Mouse (Mus musculus) heart, postnatal 4 days (tissue): ENCODE data around the gene Frmpd1. TPM values are rescaled to one million over a fixed set of nuclear protein-coding genes. Genes with fewer than 3 reads are reported as not detected.

Experiments used
- DNase-seq: peaks from one replicate; pipeline ENCODE4 v3.0.0; 2021
- total RNA-seq, 2 experiments: library from RNA; stranded (reverse); gene quantifications; 2 replicates each; pipeline ENCODE4 v1.2.3; 2021

Gene Frmpd1
- total RNA-seq, 2 experiments from 2014 or later: 2.7 to 3.2 TPM

DNA sequence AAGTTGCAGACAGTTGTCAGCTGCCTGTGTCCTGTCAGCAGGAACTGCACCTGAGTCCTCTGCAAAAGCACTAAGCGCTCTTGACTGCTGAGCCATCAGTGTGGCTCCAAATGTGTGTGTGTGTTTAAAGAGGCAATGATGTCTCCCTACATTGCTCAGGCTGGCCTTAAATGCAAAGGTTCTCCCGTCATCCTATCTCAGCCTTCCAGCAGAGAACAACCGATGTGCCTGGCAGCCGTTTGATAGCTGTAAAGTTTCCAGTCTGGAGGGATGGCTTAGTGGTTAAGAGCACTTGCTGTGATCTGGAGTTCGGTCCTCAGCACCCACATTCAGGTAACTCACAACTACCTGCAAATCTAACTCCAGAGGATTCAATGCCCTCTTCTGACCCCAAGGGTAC is 56.7 kb downstream of the Frmpd1 start:
- no peak for DNase-seq

DNA sequence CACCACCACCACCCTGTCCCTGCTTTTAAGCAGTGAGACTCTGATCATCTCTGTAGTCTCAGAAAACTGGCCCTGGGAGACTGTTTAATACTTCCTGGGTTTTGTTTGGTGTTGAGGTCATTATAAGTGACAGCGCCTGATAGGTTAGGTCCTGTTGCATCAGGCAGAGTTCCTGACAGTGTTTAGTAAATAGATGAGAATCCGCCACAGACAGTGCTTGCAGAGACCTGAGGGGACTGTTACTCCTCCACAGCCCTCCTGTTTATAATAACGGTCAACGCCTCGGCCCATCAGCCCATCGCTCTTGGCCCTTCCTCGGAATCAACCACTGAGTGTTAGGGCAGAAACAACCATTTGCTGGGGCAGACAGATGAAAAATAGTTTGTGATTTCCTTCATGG is 57.5 kb downstream of the Frmpd1 start:
- DNase-seq: no peak

- DNase-seq: no peak
Measured at GRCm38 (mm10) chr4:45243211-45243902, 58.7 kb downstream of the Frmpd1 start.

GRCm38 (mm10) chr4:45251265-45251664 is 66.6 kb downstream of the Frmpd1 start:
- no peak for DNase-seq

DNA sequence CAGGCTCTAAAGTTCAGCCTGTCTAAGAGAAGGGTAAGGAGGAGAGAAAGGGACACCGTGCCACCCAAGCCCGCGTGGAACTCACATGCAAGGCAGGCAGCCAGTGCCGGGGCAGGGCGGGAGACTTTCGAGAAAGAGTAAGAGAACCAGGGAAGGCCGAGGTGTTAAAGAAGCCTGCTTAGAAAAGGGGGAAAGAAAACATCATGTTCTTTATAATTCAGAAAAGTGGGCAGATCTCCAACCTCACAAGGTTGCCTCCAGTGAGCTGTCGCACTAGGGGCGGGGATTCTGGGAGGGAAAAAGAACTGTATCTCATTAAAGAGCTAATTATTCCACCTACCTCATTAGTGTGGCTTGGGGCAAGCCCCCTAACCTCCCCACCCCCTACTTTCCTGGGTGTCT is 68.2 kb downstream of the Frmpd1 start:
- no peak for DNase-seq

DNA sequence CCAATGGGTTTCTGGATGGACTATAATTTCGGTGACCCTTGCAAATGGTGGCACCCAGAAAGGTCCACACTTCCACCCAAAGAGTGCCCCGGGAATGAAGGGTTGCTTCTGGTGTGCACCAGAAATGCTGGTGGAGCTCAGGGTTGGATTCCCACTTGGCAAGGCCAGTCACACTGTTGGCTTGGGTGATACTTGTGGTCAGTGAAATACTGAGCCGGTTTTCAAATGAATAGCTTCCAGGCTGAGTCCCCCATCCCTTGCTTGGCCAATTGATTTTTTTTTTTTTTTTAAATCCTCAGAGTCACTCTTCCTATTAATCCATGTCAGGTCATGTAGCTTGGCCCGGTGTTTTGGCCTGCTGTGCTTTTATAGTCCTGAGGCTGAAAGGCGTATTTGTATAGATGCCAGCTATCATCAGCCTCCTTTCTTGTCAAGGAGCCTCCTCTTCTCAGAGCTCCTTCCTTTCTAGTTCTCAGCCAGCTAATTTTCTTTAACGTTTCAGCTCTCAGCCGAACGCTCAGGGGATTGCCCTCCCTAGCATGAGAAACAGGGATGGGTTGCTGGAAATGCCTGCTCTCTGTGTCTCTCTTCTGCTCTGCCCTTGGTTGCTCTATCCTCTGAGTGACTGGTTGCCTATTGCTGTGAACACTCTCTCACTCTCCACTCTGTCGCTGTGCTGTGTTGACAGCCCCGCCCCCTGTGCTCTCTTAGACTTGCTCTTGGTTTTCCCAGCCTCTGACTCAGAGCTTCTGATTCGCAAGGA is 69.3 kb downstream of the Frmpd1 start:
- DNase-seq: peak; percentile 10

DNA sequence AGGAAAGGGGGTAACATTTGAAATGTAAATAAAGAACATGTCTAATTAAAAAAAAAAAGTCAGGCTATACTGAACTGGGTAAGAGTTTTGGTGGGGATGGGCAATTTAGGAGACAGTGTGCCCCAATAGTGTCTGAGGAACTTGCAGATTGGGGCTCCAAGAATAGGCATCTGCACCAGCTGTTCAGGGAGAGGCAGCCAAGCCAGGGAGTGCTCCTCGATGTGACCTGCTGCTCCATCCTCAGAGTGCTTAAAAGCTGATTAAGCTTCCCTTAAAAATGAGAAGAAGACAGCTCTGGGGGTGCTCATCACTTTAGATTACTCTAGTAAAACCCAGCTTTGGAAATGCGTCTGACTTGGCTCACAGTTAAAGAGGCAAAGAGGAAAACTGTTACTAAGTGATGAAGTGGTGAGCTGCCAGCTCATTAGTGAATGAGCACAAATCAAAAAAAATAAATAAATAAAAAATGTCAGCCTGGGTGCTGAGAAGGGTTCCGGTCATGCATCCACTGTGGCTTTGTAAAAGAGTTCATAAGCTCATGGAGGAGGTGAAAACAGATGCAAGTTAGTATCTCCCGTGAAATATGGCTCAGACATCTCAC is 74.7 kb downstream of the Frmpd1 start:
- no peak for DNase-seq

GRCm38 (mm10) chr4:45261551-45261950 is 76.9 kb downstream of the Frmpd1 start:
- DNase-seq: no peak

GRCm38 (mm10) chr4:45267883-45268282 is 83.2 kb downstream of the Frmpd1 start:
- no peak for DNase-seq

DNA sequence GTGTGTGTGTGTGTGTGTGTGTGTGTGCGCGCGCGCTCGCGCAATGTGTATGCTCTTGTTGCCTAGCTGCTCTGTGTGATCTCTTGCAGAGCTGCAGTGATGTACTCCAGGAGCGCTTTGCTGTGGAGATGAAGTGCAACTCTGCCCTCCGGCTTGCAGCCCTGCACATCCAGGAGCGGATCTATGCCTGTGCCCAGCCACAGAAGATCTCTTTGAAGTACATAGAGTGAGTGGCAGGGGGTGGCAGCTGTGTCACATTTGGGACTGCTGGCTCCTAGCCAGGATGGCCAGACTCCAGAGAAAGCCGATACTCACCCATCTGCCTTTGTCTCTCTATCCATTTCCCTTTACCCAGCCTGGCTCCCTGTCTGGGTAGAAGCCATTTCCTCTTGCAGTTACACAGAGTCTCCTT is 86.4 kb downstream of the Frmpd1 start:
- DNase-seq: peak; percentile 26

GRCm38 (mm10) chr4:45275770-45276169 is 91.1 kb downstream of the Frmpd1 start:
- DNase-seq: no peak

GRCm38 (mm10) chr4:45279292-45279691 is 94.6 kb downstream of the Frmpd1 start:
- peak; percentile 22 for DNase-seq

DNA sequence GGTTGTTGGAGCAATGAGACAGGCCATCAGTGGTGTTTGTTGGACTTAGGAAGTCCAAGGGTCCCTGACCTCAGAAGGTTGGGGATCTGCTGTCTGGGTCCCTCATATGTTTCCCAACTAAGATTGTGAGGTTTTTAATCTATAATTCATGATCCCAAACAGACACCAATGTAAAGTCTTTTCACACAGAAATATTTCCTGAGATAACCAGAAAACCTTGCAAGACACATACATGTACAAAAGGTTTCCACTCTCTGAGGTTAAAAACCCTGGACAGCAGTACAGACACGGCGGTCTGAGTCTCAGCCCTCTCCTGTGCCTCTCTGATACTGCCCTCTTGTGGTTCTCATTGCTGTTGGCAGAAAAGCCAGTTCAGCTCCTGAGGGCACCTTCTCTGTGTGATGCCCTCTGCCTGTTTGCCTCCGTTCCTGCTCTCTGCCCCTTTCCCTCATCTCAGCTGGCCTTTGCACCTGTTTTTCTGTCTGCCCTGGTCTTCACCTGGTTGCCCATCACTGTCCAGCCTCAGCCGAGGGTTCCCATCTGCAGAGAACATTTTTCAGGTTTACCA is 95.4 kb downstream of the Frmpd1 start:
- DNase-seq: peak; percentile 79

DNA sequence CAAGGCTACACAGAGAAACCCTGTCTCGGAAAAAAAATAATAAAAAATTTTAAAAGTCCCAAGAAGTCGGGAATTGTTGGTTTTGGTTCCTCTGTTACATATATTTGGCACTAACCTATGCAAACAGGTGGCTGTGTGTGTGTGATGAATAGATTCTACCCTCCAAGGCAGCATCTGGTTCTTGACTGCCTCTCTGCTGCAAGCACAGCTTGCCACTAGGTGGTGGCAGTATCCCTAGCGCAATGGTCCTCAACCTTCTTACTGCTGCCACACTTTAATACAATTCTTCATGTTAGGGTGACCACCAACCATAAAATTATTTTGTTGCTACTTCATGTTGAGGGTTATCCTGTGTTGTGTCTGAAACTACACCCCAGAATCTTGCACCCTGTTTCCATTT is 101.6 kb downstream of the Frmpd1 start:
- no peak for DNase-seq

- DNase-seq: no peak
Measured at GRCm38 (mm10) chr4:45287906-45288305, 103.2 kb downstream of the Frmpd1 start.

GRCm38 (mm10) chr4:45296662-45297564 is 112.2 kb downstream of the Frmpd1 start, which contains the start of gene Trmt10b:
Gene Trmt10b (plus strand): TSS chr4:45297127.
- peak; percentile 63 for DNase-seq

- no peak for DNase-seq
Measured at GRCm38 (mm10) chr4:45305536-45305935, 120.9 kb downstream of the Frmpd1 start.

DNA sequence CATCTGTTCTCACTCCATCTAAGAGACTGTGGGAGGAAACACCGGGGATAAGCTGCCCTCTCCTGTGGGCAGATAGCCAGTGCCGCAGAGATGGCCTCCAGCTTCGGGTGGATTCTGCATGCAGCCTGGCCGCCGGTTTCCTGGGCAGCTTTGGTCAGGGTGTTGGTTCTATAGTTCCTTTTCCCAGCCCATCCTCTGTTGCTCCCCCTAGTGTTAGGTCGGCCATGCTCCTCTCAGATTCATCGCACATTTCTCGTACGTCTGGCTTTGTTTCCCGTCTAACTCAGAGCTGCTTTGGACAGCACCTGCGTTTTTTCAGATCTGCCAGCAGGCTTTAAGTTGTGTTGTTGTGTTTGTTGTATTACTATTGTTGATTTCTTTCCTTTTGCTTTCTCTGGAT is 123.4 kb downstream of the Frmpd1 start:
- DNase-seq: peak; percentile 27

- DNase-seq: no peak
Measured at GRCm38 (mm10) chr4:45308606-45309005, 123.9 kb downstream of the Frmpd1 start.

GRCm38 (mm10) chr4:45311056-45311455 is 126.4 kb downstream of the Frmpd1 start:
- no peak for DNase-seq

DNA sequence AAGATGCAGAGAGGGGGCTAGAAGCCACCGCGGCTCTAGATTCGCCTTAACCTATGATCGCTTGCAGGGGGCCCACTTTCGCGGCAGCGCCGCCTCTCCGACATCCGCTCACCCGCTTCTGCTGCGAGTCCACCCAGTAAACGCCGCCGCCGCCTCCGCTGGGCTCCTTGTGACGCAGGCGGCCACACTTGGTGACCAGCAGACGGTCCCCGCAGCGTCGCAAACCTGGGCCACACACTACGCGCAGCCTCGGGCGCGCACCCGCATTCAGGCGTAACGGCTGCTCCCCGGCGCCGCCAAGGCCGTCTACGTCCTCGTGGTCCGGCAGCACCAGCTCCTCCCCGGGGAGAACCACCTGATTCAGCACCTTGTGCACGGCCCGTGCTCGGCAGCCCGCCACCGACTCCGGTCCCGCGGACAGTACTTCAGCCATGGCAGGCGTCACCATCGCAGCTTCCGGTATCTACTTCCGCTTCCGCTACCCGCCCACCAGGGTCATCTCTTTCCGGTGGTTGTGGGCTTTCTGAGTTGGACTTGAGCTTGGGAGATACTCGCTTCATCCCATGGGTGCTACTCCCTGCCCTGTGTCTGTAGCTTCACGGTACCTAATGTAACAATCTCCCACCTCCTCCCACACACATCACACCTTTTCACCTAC is 135.6 kb downstream of the Frmpd1 start:
- DNase-seq: peak; percentile 86

DNA sequence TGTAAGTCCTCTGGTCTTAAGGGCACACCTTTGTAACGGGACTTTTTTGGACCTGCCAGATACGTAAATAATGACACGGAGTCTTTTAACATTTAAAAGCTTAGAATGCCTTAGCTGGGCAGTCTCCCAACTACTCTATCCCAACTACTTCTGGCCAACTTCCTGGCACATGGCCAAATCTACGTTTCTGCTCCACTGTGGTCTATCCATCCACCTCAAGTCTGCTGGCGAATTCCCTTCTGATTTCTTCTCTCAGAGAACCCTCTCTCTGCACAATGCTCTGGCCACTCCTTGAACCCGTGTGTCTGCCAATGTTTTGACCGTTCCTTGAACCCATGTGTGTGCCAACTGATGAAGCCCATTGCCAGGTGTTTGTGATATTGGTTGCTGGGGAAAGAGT is 146.5 kb downstream of the Frmpd1 start:
- DNase-seq: no peak
